Mouse (Mus musculus) myocyte (in vitro differentiated cells): ENCODE measurements around the gene A530016L24Rik.

Experiments
- CEBPB ChIP-seq: IDR thresholded peaks from 2 replicates; pipeline ENCODE4 v1.6.1; 2011; ENCODE audit warnings: mild to moderate bottlenecking, moderate library complexity; ENCODE audit not compliant: poor library complexity, insufficient read depth, severe bottlenecking
- E2F4 ChIP-seq: IDR thresholded peaks from one replicate; pipeline ENCODE4 v1.6.1; 2011; ENCODE audit warnings: mild to moderate bottlenecking, control low read depth, moderate library complexity; ENCODE audit not compliant: insufficient read depth
- POLR2A ChIP-seq: IDR thresholded peaks from one replicate; pipeline ENCODE4 v1.6.1; 2011; ENCODE audit warnings: low read depth, mild to moderate bottlenecking, control low read depth, moderate library complexity; ENCODE audit not compliant: insufficient read length

DNA sequence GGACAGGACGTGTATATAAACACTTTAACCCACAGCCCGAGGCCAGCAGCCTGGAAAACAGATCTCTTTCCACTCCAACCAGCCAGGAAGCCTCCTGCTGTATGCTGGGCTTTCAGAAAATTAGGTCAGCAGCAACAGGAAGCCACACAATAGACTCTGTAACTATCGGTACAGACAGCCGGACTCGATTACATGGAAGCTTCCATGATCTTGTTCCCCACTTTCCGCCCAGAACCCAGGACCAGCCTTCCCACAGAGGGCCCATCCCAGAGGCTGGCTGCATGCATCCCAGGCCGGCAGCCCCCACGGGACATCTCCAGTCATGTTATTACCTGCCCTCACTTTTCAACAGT lies 39.4 kb upstream of the A530016L24Rik start:
- TF ChIP-seq POLR2A, result no peak
- TF ChIP-seq CEBPB, result no peak
- no peak for TF ChIP-seq E2F4
